Mouse (Mus musculus): Measurements from ENCODE around the gene Podn.

Gene Podn

GRCm38 (mm10) chr4:108077224-108077955, 18.9 kb downstream of the Podn start:
- no peak for DNase-seq

DNA sequence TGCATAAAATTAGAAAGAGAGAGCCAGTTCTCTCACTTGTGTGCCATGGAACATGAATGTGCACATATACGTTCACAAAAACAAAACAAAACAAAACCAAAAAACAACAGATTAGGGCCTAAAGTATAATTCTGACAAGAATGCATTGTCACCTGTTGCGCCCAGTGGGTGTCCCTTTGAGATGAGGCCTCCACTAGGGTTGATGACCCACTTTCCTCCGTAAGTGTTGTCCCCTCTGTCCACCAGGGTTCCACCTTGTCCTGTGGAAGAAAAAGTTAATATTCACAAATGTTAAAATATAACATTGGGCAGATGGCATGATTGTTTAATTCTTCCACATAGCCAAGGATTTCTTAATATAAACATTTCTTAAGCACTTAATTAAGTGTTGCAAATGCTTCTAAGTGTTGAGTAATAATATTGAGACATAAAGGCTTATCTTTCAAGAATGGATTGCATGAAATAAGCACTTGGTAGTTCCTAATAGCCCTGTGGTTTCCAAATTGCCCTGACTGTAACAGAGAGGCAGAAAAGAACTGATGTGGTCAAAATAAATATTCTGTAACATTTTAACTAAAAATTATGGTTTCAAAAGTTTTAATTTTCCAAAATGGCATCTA, 21.9 kb downstream of the Podn start:
- no peak for DNase-seq

- DNase-seq = no peak
Measured at GRCm38 (mm10) chr4:108072086-108072485, 24.2 kb downstream of the Podn start.

DNA sequence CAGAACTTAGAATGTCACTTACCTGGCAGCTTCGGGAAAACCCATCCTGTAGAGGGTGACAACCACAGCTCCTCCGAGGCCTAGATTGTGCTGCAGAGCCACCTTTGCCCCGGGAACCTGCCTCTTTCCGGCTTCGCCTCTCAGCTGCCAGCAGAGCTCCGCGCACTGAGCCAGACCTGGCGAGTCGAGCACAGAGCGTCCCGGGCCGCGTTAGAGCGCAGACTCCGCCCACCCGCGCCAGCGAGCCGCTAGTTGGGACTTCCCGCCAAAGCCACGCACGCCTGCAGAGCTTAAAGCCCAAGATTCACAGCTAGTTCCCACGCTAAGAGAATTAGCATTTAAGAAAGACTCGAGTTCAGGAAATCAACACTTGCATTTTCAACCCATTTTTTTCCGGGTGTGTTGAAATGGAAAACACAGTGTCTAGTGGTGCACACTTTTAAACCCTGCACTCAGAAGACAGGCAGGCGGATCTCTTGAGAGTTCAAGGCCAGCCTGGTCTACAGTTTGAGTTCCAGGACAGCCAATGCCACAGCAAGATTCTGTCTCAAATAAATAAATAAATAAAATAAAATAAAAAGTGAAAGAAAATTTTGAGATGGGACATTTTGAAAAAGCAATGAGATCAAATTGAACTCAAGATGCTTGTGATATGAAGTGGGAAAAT, 24.9 kb downstream of the Podn start:
- peak; percentile 97 for DNase-seq

DNA sequence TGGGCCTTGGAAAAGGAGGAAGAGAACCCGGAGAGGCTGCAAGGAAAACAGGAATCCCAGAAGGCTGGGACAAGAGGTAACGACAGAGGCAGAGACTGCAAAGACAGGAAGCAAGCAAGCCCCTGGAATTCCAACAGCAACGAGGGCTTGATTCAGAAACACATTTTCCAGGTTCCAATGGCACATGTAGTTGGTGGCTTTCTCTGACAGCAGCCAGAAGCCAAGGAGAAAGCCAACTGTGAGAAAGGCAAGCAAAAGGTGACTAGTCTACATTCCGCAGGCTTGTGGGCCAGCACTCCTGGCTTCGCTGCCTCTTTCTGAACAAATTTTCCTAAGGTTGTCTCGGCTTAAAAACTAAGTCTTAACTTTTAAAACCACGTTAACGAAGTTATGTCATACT, 25.5 kb downstream of the Podn start:
- no peak for DNase-seq

DNA sequence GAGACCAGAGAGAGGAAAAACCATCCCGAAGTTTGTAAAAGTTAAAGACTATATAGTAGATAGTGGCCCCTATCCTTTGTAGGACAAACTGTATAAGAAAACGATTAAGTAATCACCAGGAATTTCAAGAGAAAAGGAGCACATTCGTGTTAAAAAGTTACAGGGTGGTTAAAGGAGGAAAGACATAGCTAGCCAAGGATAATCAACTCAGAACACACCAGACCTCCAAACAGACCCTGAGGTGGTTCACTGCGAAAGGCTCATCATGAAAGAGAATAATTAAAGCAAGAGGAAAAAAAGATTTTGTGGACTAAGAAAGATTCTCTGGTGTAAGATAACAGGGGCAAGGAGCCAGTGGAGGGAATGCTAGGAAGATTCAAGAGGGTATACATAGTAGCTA, 26.0 kb downstream of the Podn start:
- no peak for DNase-seq

- DNase-seq = no peak
Measured at GRCm38 (mm10) chr4:108068081-108068480, 28.2 kb downstream of the Podn start.

DNA sequence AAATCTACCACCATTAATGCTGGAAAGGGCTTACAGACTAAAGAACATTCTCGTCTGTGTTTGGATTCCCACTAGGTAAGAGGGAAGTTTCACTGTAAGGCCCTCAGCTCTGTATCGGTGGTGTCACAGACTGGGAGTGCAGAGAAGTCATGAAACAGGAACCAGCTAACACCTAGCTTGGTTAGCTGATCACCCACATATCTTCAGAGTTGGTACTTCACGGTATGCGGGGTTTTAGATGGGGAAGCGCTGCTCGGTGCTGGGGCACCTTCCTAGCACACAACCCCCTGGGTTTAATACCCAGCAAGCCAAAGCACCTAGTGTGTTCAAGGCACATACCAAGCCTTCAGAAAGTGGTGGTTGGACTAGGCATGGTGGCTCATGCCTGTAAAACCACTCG, 29.0 kb downstream of the Podn start:
- no peak for DNase-seq

DNA sequence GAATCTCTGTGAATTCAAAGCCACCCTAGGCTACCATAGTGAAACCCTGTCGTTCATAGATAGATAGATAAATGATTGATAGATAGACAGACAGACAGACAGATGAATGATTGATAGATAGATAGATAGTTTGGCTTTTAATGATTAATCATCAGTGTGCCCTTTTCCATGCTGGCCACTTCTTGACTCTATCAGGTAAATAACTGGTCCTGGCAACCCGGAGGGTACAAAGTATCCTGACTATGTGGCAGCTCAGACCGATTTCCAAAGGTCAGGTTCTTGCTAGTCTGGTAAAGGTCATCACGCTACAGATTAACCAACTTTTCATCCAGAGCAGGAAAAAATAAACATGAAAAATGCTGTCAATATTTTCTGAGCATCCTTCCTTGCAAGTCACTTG, 29.7 kb downstream of the Podn start:
- DNase-seq = no peak

GRCm38 (mm10) chr4:108065176-108065844, 30.9 kb downstream of the Podn start:
- no peak for DNase-seq

DNA sequence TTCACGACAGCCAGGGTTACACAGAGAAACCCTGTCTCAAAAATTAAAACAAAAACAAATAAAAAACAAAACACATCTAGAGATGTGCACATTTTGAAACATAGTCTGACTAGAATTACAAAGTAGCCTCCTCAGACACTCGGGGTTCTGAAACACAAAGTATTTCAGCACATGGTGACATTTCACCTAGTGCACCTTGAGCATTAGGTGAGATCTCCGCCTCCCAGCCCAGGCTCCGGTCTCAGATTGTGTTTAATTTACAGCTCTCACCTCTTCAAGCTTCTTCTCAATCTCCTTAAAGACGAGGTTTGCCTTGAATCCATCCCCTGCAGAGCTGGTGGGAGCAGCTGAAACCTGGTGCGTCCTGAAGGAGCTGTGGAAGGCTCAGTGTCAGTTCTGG, 32.6 kb downstream of the Podn start:
- no peak for DNase-seq

DNA sequence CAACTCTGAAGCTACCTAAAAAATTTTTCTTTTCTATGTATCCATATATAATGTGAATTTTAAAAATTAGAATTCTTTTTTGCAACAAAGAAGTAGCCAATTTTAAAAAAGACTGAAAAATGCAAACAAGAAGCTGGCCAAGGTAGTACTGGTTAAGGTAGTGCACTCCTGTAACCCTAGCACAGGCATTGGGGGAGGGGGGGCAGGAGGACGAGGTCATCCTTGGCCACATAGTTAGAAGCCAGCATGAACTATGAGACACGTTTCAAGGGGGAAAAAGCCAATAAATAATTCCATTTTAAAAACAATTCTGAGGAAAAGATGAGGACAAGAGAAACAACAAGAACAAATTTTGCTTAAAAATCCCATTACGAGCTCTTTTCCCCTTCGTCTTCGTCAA, 33.7 kb downstream of the Podn start:
- no peak for DNase-seq

- DNase-seq = no peak
Measured at GRCm38 (mm10) chr4:108060774-108061173, 35.5 kb downstream of the Podn start.

- DNase-seq = peak; percentile 71
Measured at GRCm38 (mm10) chr4:108059601-108060379, 36.5 kb downstream of the Podn start.

DNA sequence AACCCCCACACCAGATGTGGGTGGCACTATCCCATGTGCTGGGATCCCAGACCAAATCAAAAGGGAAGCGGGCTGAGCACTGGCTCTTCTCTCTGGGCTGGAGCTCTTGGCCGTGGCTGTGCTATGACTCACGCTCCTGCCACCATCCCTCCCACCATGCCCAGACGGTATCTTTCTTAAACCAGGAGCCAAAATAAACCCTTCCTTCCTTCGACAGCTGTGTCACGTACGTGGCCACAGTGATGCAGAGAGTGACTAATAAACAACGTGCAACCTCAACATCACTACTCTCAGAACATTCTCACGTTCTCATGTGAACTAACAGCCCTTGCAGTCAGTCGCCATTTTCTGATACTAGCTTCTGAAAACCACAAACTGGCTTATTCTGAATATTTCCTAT, 38.1 kb downstream of the Podn start:
- peak; percentile 79 for DNase-seq

- DNase-seq = peak; percentile 41
Measured at GRCm38 (mm10) chr4:108057247-108057646, 39.0 kb downstream of the Podn start.

DNA sequence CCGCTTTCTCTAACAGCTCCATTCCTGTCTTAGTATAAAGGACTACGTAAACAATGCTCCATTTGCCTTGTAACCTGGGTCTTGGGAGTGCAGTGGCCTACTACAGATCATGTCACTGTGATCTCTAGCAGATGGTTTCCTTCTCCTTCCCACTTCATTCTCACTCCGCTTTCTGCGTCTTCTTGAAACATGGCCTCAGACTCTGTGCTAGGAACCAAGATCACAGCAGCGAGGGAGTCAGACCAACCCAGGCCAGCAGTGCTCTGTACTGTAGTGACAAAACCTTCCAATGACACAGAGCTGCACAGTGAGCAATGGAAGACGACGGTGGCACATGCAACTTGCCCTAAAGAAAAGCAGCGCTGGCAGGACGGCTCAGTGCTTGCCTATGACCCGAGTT, 40.4 kb downstream of the Podn start:
- no peak for DNase-seq

DNA sequence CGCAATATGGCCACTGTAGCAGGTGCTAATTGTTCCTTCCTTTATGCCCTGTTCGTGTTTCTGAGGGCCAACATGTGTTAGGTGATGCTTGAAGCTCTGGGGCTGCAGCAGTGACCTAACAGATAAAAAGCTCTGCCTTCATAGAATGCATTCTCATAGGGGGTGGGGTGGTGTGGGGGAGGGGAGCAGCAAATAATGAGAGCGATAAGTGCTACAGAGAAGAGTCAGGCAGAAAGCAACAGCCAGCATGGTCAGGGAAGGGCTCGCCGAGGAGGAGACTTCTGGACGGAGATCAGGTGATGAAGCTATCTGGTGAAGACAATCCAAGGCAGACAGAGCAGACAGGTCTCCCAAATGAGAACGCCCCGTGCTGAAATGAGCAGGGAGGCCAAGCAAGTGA, 43.6 kb downstream of the Podn start:
- no peak for DNase-seq

- DNase-seq = peak; percentile 43
Measured at GRCm38 (mm10) chr4:108051687-108052274, 44.5 kb downstream of the Podn start.

DNA sequence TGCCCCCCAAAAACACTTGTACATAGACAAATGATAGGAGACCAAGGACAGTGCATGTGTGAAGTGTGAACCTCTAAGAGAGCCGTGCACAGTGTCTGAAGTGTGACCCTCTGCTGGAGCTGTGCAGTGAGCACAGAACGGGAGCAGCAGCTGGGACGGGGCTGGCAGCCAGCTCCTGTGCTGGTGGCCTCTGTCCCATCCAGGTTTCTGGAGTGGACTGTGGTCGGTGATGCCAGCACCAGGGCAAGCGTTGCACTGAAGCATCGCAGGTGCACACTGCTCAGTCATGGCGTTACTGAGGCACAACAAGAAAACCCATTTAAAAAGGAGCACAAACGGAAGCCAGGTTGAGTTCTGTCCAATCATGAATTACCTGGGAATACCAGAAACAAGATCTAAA, 50.1 kb downstream of the Podn start:
- DNase-seq = no peak

DNA sequence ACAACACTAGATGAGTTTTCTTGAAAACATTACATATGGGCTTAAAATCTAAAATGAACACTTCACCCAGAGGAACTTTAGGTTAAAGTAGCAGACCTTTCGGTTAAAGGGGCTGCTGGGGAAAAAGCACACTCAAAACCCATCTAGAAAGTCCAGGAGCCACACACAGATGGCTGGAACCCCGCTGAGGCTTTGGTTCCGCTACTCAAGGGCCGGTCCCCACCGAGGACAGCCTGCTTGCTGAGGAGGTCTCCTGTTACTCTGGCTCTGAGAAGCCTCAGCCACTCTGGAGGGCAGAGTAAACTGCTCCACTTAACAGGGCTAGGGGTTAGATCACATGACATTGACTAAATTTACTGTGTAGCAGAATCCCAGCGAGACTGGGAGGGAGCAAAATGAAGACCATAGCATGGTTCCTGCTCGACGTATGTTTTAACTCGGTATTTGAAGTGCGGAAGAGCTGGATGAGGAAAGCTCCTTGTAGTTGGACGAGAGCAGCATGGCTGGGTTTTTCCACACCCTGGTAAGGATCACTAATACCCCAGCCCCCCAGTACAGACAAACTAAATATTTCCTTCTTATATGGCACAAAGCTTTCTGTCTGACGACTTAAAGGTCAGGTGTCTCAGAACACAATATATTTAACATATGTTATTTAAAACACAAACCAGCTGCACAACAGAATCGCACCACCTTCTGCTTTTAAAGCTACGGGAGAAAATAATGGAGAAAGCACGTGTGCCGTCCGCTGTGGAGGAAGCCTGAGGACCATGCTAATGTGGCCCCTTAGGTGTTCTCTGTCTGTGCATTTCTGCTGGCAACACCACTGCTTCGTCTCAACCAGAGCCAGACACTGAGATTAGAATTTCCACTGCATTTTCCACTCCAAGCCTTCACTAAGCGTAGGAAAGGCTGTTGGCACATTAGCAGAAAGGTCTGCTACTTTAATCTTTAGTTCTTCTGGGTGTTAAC, 50.8 kb downstream of the Podn start:
- DNase-seq = no peak

Data from right cerebral cortex, adult 18-20 months (tissue).